Mouse (Mus musculus): Measurements from ENCODE around the gene Foxk1.

- TF ChIP-seq POLR2A (IDR thresholded peaks at IDR 0.05; ENCODE audit: low read depth, low read length), result no peak
- TF ChIP-seq CTCF (IDR thresholded peaks at IDR 0.05; ENCODE audit: extremely low read depth, insufficient read length, insufficient replicate concordance, low read depth, low read length), result no peak
These were observed 68.5 kb downstream of the Foxk1 start for GRCm38 (mm10) chr5:142469796-142470195.

All from small intestine, adult 2 months (tissue).